Mouse (Mus musculus): ENCODE measurements around the gene Ssbp2. TPM values are rescaled to one million over a fixed set of nuclear protein-coding genes. Genes with fewer than 3 reads are reported as not detected.

Gene Ssbp2
- polyA plus RNA-seq, 1 experiment from 2014 or later: 112 TPM

GRCm38 (mm10) chr13:91696109-91696645 lies 236.1 kb downstream of the Ssbp2 start:
- 51% methylated on average over 2 of the region's 2 CpGs for WGBS
- Histone ChIP-seq H3K9ac (ENCODE audit: low read length) (no peak overlapping the region), H3K36me3 (ENCODE audit: control insufficient read depth, insufficient read depth, low read length) (peaks cover 19% of the 10 kb centered on the region), H3K27ac (replicated peaks in 1 of 2; ENCODE audit: control insufficient read depth in 1 of 2, insufficient read depth in 1 of 2, low read depth in 2 of 2, low read length in 2 of 2) (peak overlapping the region; percentile 21 to 51), H3K4me1 (ENCODE audit: control insufficient read depth in 2 of 2, insufficient read depth in 2 of 2, low read length in 2 of 2) (peaks cover 6 to 21% of the 10 kb centered on the region in 2 experiments; a peak in 3 of 4 replicates), H3K4me2 (ENCODE audit: low read length) (no peak overlapping the region), H3K4me3 (ENCODE audit: control insufficient read depth in 1 of 2, insufficient read depth in 1 of 2, low read depth in 1 of 2, low read length in 2 of 2) (no peak overlapping the region), H3K9me3 (ENCODE audit: control insufficient read depth, low read length) (no peaks in the 10 kb centered on the region), H3K27me3 (ENCODE audit: control insufficient read depth, insufficient read depth, low read length) (no peaks in the 10 kb centered on the region)
- ATAC-seq (ENCODE audit: insufficient number of reproducible peaks, insufficient read depth, low FRiP score, low read depth): no peak; the same call in 1 of the 2 replicates

GRCm38 (mm10) chr13:91697011-91697410 lies 236.9 kb downstream of the Ssbp2 start:
- Histone ChIP-seq H3K27ac (replicated peaks in 1 of 2; ENCODE audit: control insufficient read depth in 1 of 2, insufficient read depth in 1 of 2, low read depth in 2 of 2, low read length in 2 of 2) (no peak overlapping the region), H3K4me3 (ENCODE audit: control insufficient read depth in 1 of 2, insufficient read depth in 1 of 2, low read depth in 1 of 2, low read length in 2 of 2) (no peak overlapping the region), H3K4me1 (ENCODE audit: control insufficient read depth in 2 of 2, insufficient read depth in 2 of 2, low read length in 2 of 2) (peaks cover 6 to 21% of the 10 kb centered on the region in 2 experiments; a peak in 3 of 4 replicates), H3K4me2 (ENCODE audit: low read length) (no peak overlapping the region), H3K9ac (ENCODE audit: low read length) (no peak overlapping the region), H3K36me3 (ENCODE audit: control insufficient read depth, insufficient read depth, low read length) (peaks cover 18% of the 10 kb centered on the region), H3K27me3 (ENCODE audit: control insufficient read depth, insufficient read depth, low read length) (no peaks in the 10 kb centered on the region), H3K9me3 (ENCODE audit: control insufficient read depth, low read length) (no peaks in the 10 kb centered on the region)
- 28% methylated on average over 3 of the region's 3 CpGs for WGBS
- no peak for ATAC-seq (ENCODE audit: insufficient number of reproducible peaks, insufficient read depth, low FRiP score, low read depth)

DNA sequence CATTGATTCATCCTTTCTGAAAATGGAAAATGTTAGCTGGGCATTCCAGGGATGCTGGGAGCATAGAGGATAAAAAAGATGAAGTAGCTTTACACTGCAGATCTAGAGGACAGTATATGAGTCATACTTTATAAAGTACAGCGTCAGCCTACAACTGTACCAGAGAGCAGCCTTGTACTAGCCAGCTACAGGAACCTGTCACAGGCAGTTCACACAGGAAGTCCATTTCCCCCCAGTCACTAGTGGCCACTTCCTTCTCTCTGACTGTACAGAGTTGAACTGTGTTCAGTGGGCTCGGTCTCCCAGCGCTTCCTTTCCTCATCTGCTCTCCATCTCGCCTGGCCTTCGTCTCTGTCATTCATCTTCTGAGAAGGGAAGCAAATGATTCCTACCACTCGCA lies 242.3 kb downstream of the Ssbp2 start:
- no peaks in the 10 kb centered on the region for H3K9me3 ChIP-seq (ENCODE audit: control insufficient read depth, low read length)
- H3K27ac ChIP-seq (replicated peaks in 1 of 2; ENCODE audit: control insufficient read depth in 1 of 2, insufficient read depth in 1 of 2, low read depth in 2 of 2, low read length in 2 of 2): no peak overlapping the region
- ATAC-seq (ENCODE audit: insufficient number of reproducible peaks, insufficient read depth, low FRiP score, low read depth): no peak
- no peaks in the 10 kb centered on the region for H3K27me3 ChIP-seq (ENCODE audit: control insufficient read depth, insufficient read depth, low read length)
- H3K4me1 ChIP-seq (ENCODE audit: control insufficient read depth in 2 of 2, insufficient read depth in 2 of 2, low read length in 2 of 2): no peaks in the 10 kb centered on the region
- no peak overlapping the region for H3K4me2 ChIP-seq (ENCODE audit: low read length)
- peaks cover 18% of the 10 kb centered on the region for H3K36me3 ChIP-seq (ENCODE audit: control insufficient read depth, insufficient read depth, low read length)
- H3K4me3 ChIP-seq (ENCODE audit: control insufficient read depth in 1 of 2, insufficient read depth in 1 of 2, low read depth in 1 of 2, low read length in 2 of 2): no peak overlapping the region
- H3K9ac ChIP-seq (ENCODE audit: low read length): no peak overlapping the region
- WGBS: 47% methylated on average over 6 of the region's 6 CpGs

- H3K4me3 ChIP-seq (ENCODE audit: control insufficient read depth in 1 of 2, insufficient read depth in 1 of 2, low read depth in 1 of 2, low read length in 2 of 2): no peak overlapping the region
- H3K27me3 ChIP-seq (ENCODE audit: control insufficient read depth, insufficient read depth, low read length): no peaks in the 10 kb centered on the region
- 91% methylated on average over 6 of the region's 6 CpGs for WGBS
- H3K9ac ChIP-seq (ENCODE audit: low read length): no peak overlapping the region
- no peaks in the 10 kb centered on the region for H3K4me1 ChIP-seq (ENCODE audit: control insufficient read depth in 2 of 2, insufficient read depth in 2 of 2, low read length in 2 of 2)
- no peak overlapping the region for H3K4me2 ChIP-seq (ENCODE audit: low read length)
- no peaks in the 10 kb centered on the region for H3K36me3 ChIP-seq (ENCODE audit: control insufficient read depth, insufficient read depth, low read length)
- no peak overlapping the region for H3K27ac ChIP-seq (replicated peaks in 1 of 2; ENCODE audit: control insufficient read depth in 1 of 2, insufficient read depth in 1 of 2, low read depth in 2 of 2, low read length in 2 of 2)
- H3K9me3 ChIP-seq (ENCODE audit: control insufficient read depth, low read length): no peaks in the 10 kb centered on the region
- no peak for ATAC-seq (ENCODE audit: insufficient number of reproducible peaks, insufficient read depth, low FRiP score, low read depth)
These were observed 259.4 kb downstream of the Ssbp2 start for GRCm38 (mm10) chr13:91719487-91719886.

DNA sequence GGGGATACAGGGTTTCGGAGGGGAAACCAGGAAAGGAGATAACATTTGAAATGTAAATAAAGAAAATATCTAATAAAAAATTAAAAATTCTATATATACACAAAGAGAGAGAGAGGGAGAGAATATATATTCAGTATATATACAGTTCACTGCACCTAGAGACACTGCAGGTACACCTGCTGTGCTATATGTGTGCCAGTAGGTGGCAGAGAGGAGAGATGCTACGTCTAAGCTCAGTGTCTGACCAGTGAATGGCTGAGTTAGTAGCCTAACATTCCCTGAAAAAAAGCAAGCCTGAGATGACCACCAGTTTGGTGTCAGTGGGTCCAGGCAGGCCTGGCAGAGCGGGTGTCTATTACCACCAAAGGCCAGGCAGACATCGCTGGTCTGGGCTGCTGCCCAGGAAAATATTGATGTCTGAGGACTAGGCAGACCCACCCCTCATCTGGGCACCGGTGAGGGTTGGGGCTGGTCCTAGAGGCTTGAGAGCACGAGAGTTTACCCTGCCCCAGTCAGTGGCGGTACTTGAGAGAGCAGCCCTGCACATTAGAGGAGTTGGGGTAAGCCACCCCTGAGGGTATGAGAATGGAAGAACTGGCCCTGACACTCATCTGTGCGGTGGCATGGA lies 263.1 kb downstream of the Ssbp2 start:
- H3K27ac ChIP-seq (replicated peaks in 1 of 2; ENCODE audit: control insufficient read depth in 1 of 2, insufficient read depth in 1 of 2, low read depth in 2 of 2, low read length in 2 of 2): no peak overlapping the region
- H3K4me2 ChIP-seq (ENCODE audit: low read length): no peak overlapping the region
- H3K9ac ChIP-seq (ENCODE audit: low read length): no peak overlapping the region
- no peak overlapping the region for H3K4me3 ChIP-seq (ENCODE audit: control insufficient read depth in 1 of 2, insufficient read depth in 1 of 2, low read depth in 1 of 2, low read length in 2 of 2)
- H3K36me3 ChIP-seq (ENCODE audit: control insufficient read depth, insufficient read depth, low read length): no peaks in the 10 kb centered on the region
- H3K4me1 ChIP-seq (ENCODE audit: control insufficient read depth in 2 of 2, insufficient read depth in 2 of 2, low read length in 2 of 2): no peaks in the 10 kb centered on the region
- H3K9me3 ChIP-seq (ENCODE audit: control insufficient read depth, low read length): no peaks in the 10 kb centered on the region
- WGBS: 58% methylated on average over 8 of the region's 8 CpGs
- ATAC-seq (ENCODE audit: insufficient number of reproducible peaks, insufficient read depth, low FRiP score, low read depth): no peak
- no peaks in the 10 kb centered on the region for H3K27me3 ChIP-seq (ENCODE audit: control insufficient read depth, insufficient read depth, low read length)

- Histone ChIP-seq H3K9me3 (ENCODE audit: control insufficient read depth, low read length) (no peaks in the 10 kb centered on the region), H3K36me3 (ENCODE audit: control insufficient read depth, insufficient read depth, low read length) (no peaks in the 10 kb centered on the region), H3K4me3 (ENCODE audit: control insufficient read depth in 1 of 2, insufficient read depth in 1 of 2, low read depth in 1 of 2, low read length in 2 of 2) (no peak overlapping the region), H3K27me3 (ENCODE audit: control insufficient read depth, insufficient read depth, low read length) (no peaks in the 10 kb centered on the region), H3K27ac (replicated peaks in 1 of 2; ENCODE audit: control insufficient read depth in 1 of 2, insufficient read depth in 1 of 2, low read depth in 2 of 2, low read length in 2 of 2) (no peak overlapping the region), H3K4me1 (ENCODE audit: control insufficient read depth in 2 of 2, insufficient read depth in 2 of 2, low read length in 2 of 2) (no peaks in the 10 kb centered on the region), H3K9ac (ENCODE audit: low read length) (no peak overlapping the region), H3K4me2 (ENCODE audit: low read length) (no peak overlapping the region)
- 76% methylated on average over 7 of the region's 7 CpGs for WGBS
- no peak for ATAC-seq (ENCODE audit: insufficient number of reproducible peaks, insufficient read depth, low FRiP score, low read depth)
These were observed 263.6 kb downstream of the Ssbp2 start for GRCm38 (mm10) chr13:91723736-91724119.

DNA sequence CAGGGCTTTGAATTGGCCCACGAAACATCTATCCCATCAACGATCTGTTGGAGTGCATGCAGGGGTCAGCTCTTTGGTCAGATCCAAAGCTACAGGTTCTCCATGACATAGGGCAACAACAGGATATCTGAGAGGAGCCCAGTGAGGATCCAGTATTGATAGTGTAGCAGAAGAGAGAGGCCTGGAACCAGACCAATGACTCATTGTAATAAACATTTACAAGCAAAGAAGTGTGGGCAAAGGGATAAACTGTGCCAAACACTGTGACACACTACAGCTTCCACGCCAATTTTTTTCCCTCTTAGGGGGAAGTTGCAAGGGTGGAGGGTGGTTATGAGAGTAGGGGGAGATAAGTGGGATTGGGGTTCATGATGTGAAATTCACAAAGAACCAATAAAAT lies 264.1 kb downstream of the Ssbp2 start:
- H3K36me3 ChIP-seq (ENCODE audit: control insufficient read depth, insufficient read depth, low read length): no peaks in the 10 kb centered on the region
- 83% methylated on average over 3 of the region's 3 CpGs for WGBS
- ATAC-seq (ENCODE audit: insufficient number of reproducible peaks, insufficient read depth, low FRiP score, low read depth): no peak

DNA sequence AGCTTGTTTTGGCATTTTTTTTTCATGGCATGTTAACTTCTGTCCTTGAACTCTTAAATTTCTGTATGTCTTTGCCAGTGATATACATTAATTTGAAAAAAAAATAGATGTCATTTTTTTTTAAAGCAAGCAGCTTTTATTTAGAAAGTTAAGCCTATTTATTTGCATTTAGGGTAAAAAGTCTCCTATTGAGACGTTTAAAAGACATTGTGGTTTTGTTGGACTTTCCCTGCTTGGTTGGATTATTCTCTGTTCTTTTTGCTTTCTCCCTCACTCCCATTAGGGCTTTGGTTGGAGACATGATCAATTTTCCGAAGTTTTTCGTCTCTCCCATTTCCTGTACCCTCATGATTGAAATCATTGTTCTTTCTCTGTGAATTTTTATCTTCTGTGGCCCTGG lies 265.0 kb downstream of the Ssbp2 start:
- ATAC-seq (ENCODE audit: insufficient number of reproducible peaks, insufficient read depth, low FRiP score, low read depth): no peak
- H3K9ac ChIP-seq (ENCODE audit: low read length): no peak overlapping the region
- no peaks in the 10 kb centered on the region for H3K4me1 ChIP-seq (ENCODE audit: control insufficient read depth in 2 of 2, insufficient read depth in 2 of 2, low read length in 2 of 2)
- WGBS: 63% methylated on average over 3 of the region's 3 CpGs
- H3K4me3 ChIP-seq (ENCODE audit: control insufficient read depth in 1 of 2, insufficient read depth in 1 of 2, low read depth in 1 of 2, low read length in 2 of 2): no peak overlapping the region
- no peak overlapping the region for H3K4me2 ChIP-seq (ENCODE audit: low read length)
- no peaks in the 10 kb centered on the region for H3K27me3 ChIP-seq (ENCODE audit: control insufficient read depth, insufficient read depth, low read length)
- no peaks in the 10 kb centered on the region for H3K36me3 ChIP-seq (ENCODE audit: control insufficient read depth, insufficient read depth, low read length)
- H3K9me3 ChIP-seq (ENCODE audit: control insufficient read depth, low read length): no peaks in the 10 kb centered on the region
- H3K27ac ChIP-seq (replicated peaks in 1 of 2; ENCODE audit: control insufficient read depth in 1 of 2, insufficient read depth in 1 of 2, low read depth in 2 of 2, low read length in 2 of 2): no peak overlapping the region

More for the DNA sequence above, 264.1 kb downstream of the Ssbp2 start:
- no peak overlapping the region for H3K4me2 ChIP-seq (ENCODE audit: low read length)
- H3K27me3 ChIP-seq (ENCODE audit: control insufficient read depth, insufficient read depth, low read length): no peaks in the 10 kb centered on the region
- H3K4me3 ChIP-seq (ENCODE audit: control insufficient read depth in 1 of 2, insufficient read depth in 1 of 2, low read depth in 1 of 2, low read length in 2 of 2): no peak overlapping the region
- no peak overlapping the region for H3K27ac ChIP-seq (replicated peaks in 1 of 2; ENCODE audit: control insufficient read depth in 1 of 2, insufficient read depth in 1 of 2, low read depth in 2 of 2, low read length in 2 of 2)
- H3K9me3 ChIP-seq (ENCODE audit: control insufficient read depth, low read length): no peaks in the 10 kb centered on the region
- H3K4me1 ChIP-seq (ENCODE audit: control insufficient read depth in 2 of 2, insufficient read depth in 2 of 2, low read length in 2 of 2): no peaks in the 10 kb centered on the region
- no peak overlapping the region for H3K9ac ChIP-seq (ENCODE audit: low read length)

Data from heart, embryonic 14.5 days (tissue).